Comparison of ENCODE assay signal across 16 mouse cellular contexts in the genomic region with DNA sequence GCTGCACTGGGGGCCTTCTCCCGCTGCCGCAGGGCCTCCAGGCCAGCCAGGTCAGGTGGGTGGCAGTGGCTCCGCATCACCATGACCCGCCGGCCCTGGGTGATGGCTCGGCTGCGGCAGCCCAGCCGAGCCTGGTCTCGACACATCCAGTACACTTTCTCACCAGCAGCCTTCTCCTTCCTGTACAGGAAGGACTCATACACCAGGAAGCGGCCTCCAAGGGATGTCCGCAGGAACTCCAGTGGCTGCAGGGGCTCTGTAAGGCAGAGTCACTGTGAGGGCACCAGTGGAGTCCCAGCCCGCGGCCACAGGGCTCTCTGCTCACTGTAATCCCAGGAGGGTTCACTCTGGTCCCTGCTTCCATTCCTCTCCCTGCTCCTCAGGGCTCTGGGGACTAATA. TPM values are rescaled to one million over a fixed set of nuclear protein-coding genes. Genes with fewer than 3 reads are reported as not detected.
DNase-seq lines count a peak whose midpoint lies in the region; ATAC-seq and TF ChIP-seq lines count a peak whose summit lies in the region.
"Had no signal": no experiment of that assay in that cellular context is flagged by ENCODE, and none has a peak within 500 bp of the region (broad histone marks: within the 10 kb centered on the region; RNA-seq: fewer than 3 reads in every experiment).

No protein-coding gene starts in this region.

- peak; percentile 32; the same call in 1 of the 2 replicates for ATAC-seq in heart, postnatal 0 days (ENCODE audit: insufficient read depth, low read depth)
- no peak for ATAC-seq in heart, embryonic 11.5 days (replicated peaks; ENCODE audit: insufficient number of reproducible peaks, low FRiP score, low TSS enrichment)
- no peak for ATAC-seq in neural tube, embryonic 12.5 days (ENCODE audit: low FRiP score, low read depth)
- ATAC-seq in kidney, embryonic 16.5 days (ENCODE audit: low FRiP score, low TSS enrichment) = peak; percentile 43; the same call in 1 of the 2 replicates
- no peak for ATAC-seq in hindbrain, embryonic 13.5 days (ENCODE audit: low FRiP score)
- ATAC-seq: activated CD4-positive, CD25-positive, alpha-beta regulatory T cell, adult 4 months; hindbrain, embryonic 16.5 days had no signal

- no peaks in the 10 kb centered on the region for H3K9me3 ChIP-seq in heart, postnatal 0 days (replicated peaks; ENCODE audit: control insufficient read depth, low read length)
- no peaks in the 10 kb centered on the region for H3K9me3 ChIP-seq in heart, embryonic 11.5 days (replicated peaks; ENCODE audit: control insufficient read depth, low read length)
- no peaks in the 10 kb centered on the region for H3K9me3 ChIP-seq in neural tube, embryonic 12.5 days
- H3K9me3 ChIP-seq in kidney, embryonic 16.5 days (ENCODE audit: low read length) = no peaks in the 10 kb centered on the region
- no peaks in the 10 kb centered on the region for H3K9me3 ChIP-seq in hindbrain, embryonic 13.5 days
- H3K9me3 ChIP-seq: embryonic facial prominence, embryonic 13.5 days had no signal

- no peak for TF ChIP-seq EP300 in heart, postnatal 0 days (IDR thresholded peaks at IDR 0.05; ENCODE audit: low read depth)

- no peak for DNase-seq in heart, postnatal 0 days (ENCODE audit: low spot score)
- no peak for DNase-seq in neural tube, embryonic 10.5 days (ENCODE audit: extremely low spot score, low spot score)
- DNase-seq in left cerebral cortex, adult 9 months (ENCODE audit: low spot score in 2 of 2) = no peak
- DNase-seq in frontal cortex, postnatal 10 days (ENCODE audit: low spot score in 2 of 2) = no peak
- DNase-seq: cerebellum, adult 11 months; right cerebral cortex, postnatal 25 days had no signal

- 82% methylated on average over 13 of the region's 13 CpGs for WGBS in heart, postnatal 0 days
- WGBS in heart, embryonic 11.5 days (ENCODE audit: insufficient replicate concordance) = 89% methylated on average over 13 of the region's 13 CpGs
- WGBS in neural tube, embryonic 12.5 days = 91% methylated on average over 13 of the region's 13 CpGs
- WGBS in kidney, embryonic 16.5 days = 81% methylated on average over 13 of the region's 13 CpGs
- WGBS in hindbrain, embryonic 13.5 days = 96% methylated on average over 13 of the region's 13 CpGs

- no peak overlapping the region for H3K9ac ChIP-seq in heart, postnatal 0 days (replicated peaks; ENCODE audit: low read depth, low read length)
- H3K9ac ChIP-seq in heart, embryonic 11.5 days (ENCODE audit: low read depth, low read length) = no peak overlapping the region
- no peak overlapping the region for H3K9ac ChIP-seq in neural tube, embryonic 12.5 days
- H3K9ac ChIP-seq in kidney, embryonic 16.5 days (replicated peaks; ENCODE audit: low read length) = 0 out of 2 replicates have a peak overlapping the region, but pooled peaks have one; percentile 23
- H3K9ac ChIP-seq in hindbrain, embryonic 13.5 days = no peak overlapping the region
- H3K9ac ChIP-seq: embryonic facial prominence, embryonic 13.5 days had no signal

- no peaks in the 10 kb centered on the region for H3K27me3 ChIP-seq in heart, postnatal 0 days (ENCODE audit: control insufficient read depth, insufficient read depth, low read length)
- no peaks in the 10 kb centered on the region for H3K27me3 ChIP-seq in heart, embryonic 11.5 days (ENCODE audit: control insufficient read depth, insufficient read depth, low read length)
- H3K27me3 ChIP-seq in neural tube, embryonic 12.5 days (replicated peaks) = no peaks in the 10 kb centered on the region
- H3K27me3 ChIP-seq in kidney, embryonic 16.5 days (ENCODE audit: insufficient read depth, low read length) = no peaks in the 10 kb centered on the region
- no peaks in the 10 kb centered on the region for H3K27me3 ChIP-seq in hindbrain, embryonic 13.5 days
- H3K27me3 ChIP-seq: embryonic facial prominence, embryonic 13.5 days had no signal

- H3K4me2 ChIP-seq in heart, postnatal 0 days (ENCODE audit: low read depth, low read length) = 0 out of 2 replicates have a peak overlapping the region, but pooled peaks have one; percentile 13
- no peak overlapping the region for H3K4me2 ChIP-seq in heart, embryonic 11.5 days
- H3K4me2 ChIP-seq in neural tube, embryonic 12.5 days (replicated peaks) = no peak overlapping the region
- 0 out of 2 replicates have a peak overlapping the region, but pooled peaks have one; percentile 13 for H3K4me2 ChIP-seq in kidney, embryonic 16.5 days (replicated peaks; ENCODE audit: low read depth, low read length)
- H3K4me2 ChIP-seq in hindbrain, embryonic 13.5 days = no peak overlapping the region
- H3K4me2 ChIP-seq: embryonic facial prominence, embryonic 13.5 days had no signal

- no peak for TF ChIP-seq CTCF in heart, postnatal 0 days (IDR thresholded peaks at IDR 0.05; ENCODE audit: low read depth)

- H3K4me3 ChIP-seq in heart, postnatal 0 days (ENCODE audit: low read depth, low read length) = no peak overlapping the region
- H3K4me3 ChIP-seq in heart, embryonic 11.5 days (ENCODE audit: low read depth, low read length) = no peak overlapping the region
- 0 out of 2 replicates have a peak overlapping the region, but pooled peaks have one; percentile 1 for H3K4me3 ChIP-seq in neural tube, embryonic 12.5 days
- H3K4me3 ChIP-seq in kidney, embryonic 16.5 days (ENCODE audit: low read length) = 0 out of 2 replicates have a peak overlapping the region, but pooled peaks have one; percentile 6
- H3K4me3 ChIP-seq in hindbrain, embryonic 13.5 days = no peak overlapping the region
- H3K4me3 ChIP-seq: embryonic facial prominence, embryonic 13.5 days; forebrain, embryonic 10.5 days; left cerebral cortex, adult 2 months had no signal

- H3K27ac ChIP-seq in heart, postnatal 0 days (ENCODE audit: low read depth) = peak overlapping the region; percentile 30
- H3K27ac ChIP-seq in heart, embryonic 11.5 days (ENCODE audit: low read depth, low read length) = no peak overlapping the region
- no peak overlapping the region for H3K27ac ChIP-seq in neural tube, embryonic 12.5 days
- H3K27ac ChIP-seq in kidney, embryonic 16.5 days (ENCODE audit: low read length) = peak overlapping the region; percentile 46
- H3K27ac ChIP-seq in hindbrain, embryonic 13.5 days = no peak overlapping the region
- H3K27ac ChIP-seq: embryonic facial prominence, embryonic 13.5 days; forebrain, embryonic 10.5 days; left cerebral cortex, adult 2 months had no signal

- no peaks in the 10 kb centered on the region for H3K4me1 ChIP-seq in heart, postnatal 0 days (ENCODE audit: control insufficient read depth, insufficient read depth)
- no peaks in the 10 kb centered on the region for H3K4me1 ChIP-seq in heart, embryonic 11.5 days (ENCODE audit: control insufficient read depth, insufficient read depth, low read length)
- H3K4me1 ChIP-seq in neural tube, embryonic 12.5 days = no peaks in the 10 kb centered on the region
- H3K4me1 ChIP-seq in kidney, embryonic 16.5 days (ENCODE audit: insufficient read depth, low read length) = no peaks in the 10 kb centered on the region
- H3K4me1 ChIP-seq in hindbrain, embryonic 13.5 days (replicated peaks) = no peaks in the 10 kb centered on the region
- H3K4me1 ChIP-seq: embryonic facial prominence, embryonic 13.5 days; forebrain, embryonic 10.5 days had no signal

- H3K36me3 ChIP-seq in heart, postnatal 0 days (replicated peaks; ENCODE audit: control insufficient read depth, insufficient read depth, low read length) = peaks cover 69% of the 10 kb centered on the region
- H3K36me3 ChIP-seq in heart, embryonic 11.5 days (ENCODE audit: control insufficient read depth, insufficient read depth, low read length) = peaks cover 59% of the 10 kb centered on the region
- H3K36me3 ChIP-seq in neural tube, embryonic 12.5 days = peaks cover 88% of the 10 kb centered on the region
- H3K36me3 ChIP-seq in kidney, embryonic 16.5 days (ENCODE audit: insufficient read depth, low read length) = peaks cover 81% of the 10 kb centered on the region
- peaks cover 97% of the 10 kb centered on the region for H3K36me3 ChIP-seq in hindbrain, embryonic 13.5 days

RNA-seq across cellular contexts. Expression of a gene that starts 10.1 kb away (rescaled TPM):
- total RNA-seq in heart, postnatal 0 days (2014; rRNA removed; ENCODE audit: low replicate concordance) = 0.97 TPM in 1 of 2 replicates, not detected in the other
- polyA plus RNA-seq in heart, postnatal 0 days (2015; fragmentation: Nextera tagmentation; extraction: Ambion mirVana) = not detected in 2 replicates
- 0.27 and 0.63 TPM in 2 replicates for polyA plus RNA-seq in heart, embryonic 11.5 days (2014; fragmentation: Nextera tagmentation; extraction: Ambion mirVana)
- polyA plus RNA-seq in neural tube, embryonic 12.5 days (2016; fragmentation: Nextera tagmentation; extraction: Ambion mirVana) = 5.8 and 6.1 TPM in 2 replicates
- 0.81 and 1.3 TPM in 2 replicates for polyA plus RNA-seq in kidney, embryonic 16.5 days (2015; fragmentation: Nextera tagmentation; extraction: Ambion mirVana)
- 0.55 and 0.83 TPM in 2 replicates for polyA plus RNA-seq in hindbrain, embryonic 13.5 days (2015; fragmentation: Nextera tagmentation; extraction: Ambion mirVana)
- total RNA-seq: common myeloid progenitor, adult 5-6 weeks had no signal

RNA-seq across cellular contexts. Expression of a gene that starts 15.0 kb away (rescaled TPM):
- total RNA-seq in heart, postnatal 0 days (2014; rRNA removed; ENCODE audit: low replicate concordance) = 21.7 and 28.7 TPM in 2 replicates
- polyA plus RNA-seq in heart, postnatal 0 days (2015; fragmentation: Nextera tagmentation; extraction: Ambion mirVana) = 13.6 and 15.8 TPM in 2 replicates
- 7.6 and 7.9 TPM in 2 replicates for polyA plus RNA-seq in heart, embryonic 11.5 days (2014; fragmentation: Nextera tagmentation; extraction: Ambion mirVana)
- 41.7 and 41.8 TPM in 2 replicates for polyA plus RNA-seq in neural tube, embryonic 12.5 days (2016; fragmentation: Nextera tagmentation; extraction: Ambion mirVana)
- 22.9 and 25.4 TPM in 2 replicates for polyA plus RNA-seq in kidney, embryonic 16.5 days (2015; fragmentation: Nextera tagmentation; extraction: Ambion mirVana)
- 54.3 and 58.2 TPM in 2 replicates for polyA plus RNA-seq in hindbrain, embryonic 13.5 days (2015; fragmentation: Nextera tagmentation; extraction: Ambion mirVana)

RNA-seq across cellular contexts. Expression of a gene that starts 15.7 kb away (rescaled TPM):
- total RNA-seq in heart, postnatal 0 days (2014; rRNA removed; ENCODE audit: low replicate concordance) = 54.5 and 72.2 TPM in 2 replicates
- 32.4 and 34.8 TPM in 2 replicates for polyA plus RNA-seq in heart, postnatal 0 days (2015; fragmentation: Nextera tagmentation; extraction: Ambion mirVana)
- 60.5 and 62.4 TPM in 2 replicates for polyA plus RNA-seq in heart, embryonic 11.5 days (2014; fragmentation: Nextera tagmentation; extraction: Ambion mirVana)
- polyA plus RNA-seq in neural tube, embryonic 12.5 days (2016; fragmentation: Nextera tagmentation; extraction: Ambion mirVana) = 234 and 241 TPM in 2 replicates
- 101 and 104 TPM in 2 replicates for polyA plus RNA-seq in kidney, embryonic 16.5 days (2015; fragmentation: Nextera tagmentation; extraction: Ambion mirVana)
- polyA plus RNA-seq in hindbrain, embryonic 13.5 days (2015; fragmentation: Nextera tagmentation; extraction: Ambion mirVana) = 224 and 228 TPM in 2 replicates

RNA-seq across cellular contexts. Expression of a gene that starts 29.6 kb away (rescaled TPM):
- 18.2 and 21.7 TPM in 2 replicates for total RNA-seq in heart, postnatal 0 days (2014; rRNA removed; ENCODE audit: low replicate concordance)
- polyA plus RNA-seq in heart, postnatal 0 days (2015; fragmentation: Nextera tagmentation; extraction: Ambion mirVana) = 8.6 and 9.0 TPM in 2 replicates
- 31.5 and 33.8 TPM in 2 replicates for polyA plus RNA-seq in heart, embryonic 11.5 days (2014; fragmentation: Nextera tagmentation; extraction: Ambion mirVana)
- polyA plus RNA-seq in neural tube, embryonic 12.5 days (2016; fragmentation: Nextera tagmentation; extraction: Ambion mirVana) = 32.7 and 34.1 TPM in 2 replicates
- polyA plus RNA-seq in kidney, embryonic 16.5 days (2015; fragmentation: Nextera tagmentation; extraction: Ambion mirVana) = 53.0 and 56.2 TPM in 2 replicates
- polyA plus RNA-seq in hindbrain, embryonic 13.5 days (2015; fragmentation: Nextera tagmentation; extraction: Ambion mirVana) = 18.0 and 18.8 TPM in 2 replicates

RNA-seq across cellular contexts. Expression of a gene that starts 30.2 kb away (rescaled TPM):
- 3.8 TPM in 1 of 2 replicates, not detected in the other for total RNA-seq in heart, postnatal 0 days (2014; rRNA removed; ENCODE audit: low replicate concordance)
- 4.5 and 4.9 TPM in 2 replicates for polyA plus RNA-seq in heart, postnatal 0 days (2015; fragmentation: Nextera tagmentation; extraction: Ambion mirVana)
- 8.2 and 9.5 TPM in 2 replicates for polyA plus RNA-seq in heart, embryonic 11.5 days (2014; fragmentation: Nextera tagmentation; extraction: Ambion mirVana)
- 47.0 and 47.5 TPM in 2 replicates for polyA plus RNA-seq in neural tube, embryonic 12.5 days (2016; fragmentation: Nextera tagmentation; extraction: Ambion mirVana)
- 31.7 and 35.0 TPM in 2 replicates for polyA plus RNA-seq in kidney, embryonic 16.5 days (2015; fragmentation: Nextera tagmentation; extraction: Ambion mirVana)
- 68.1 and 79.0 TPM in 2 replicates for polyA plus RNA-seq in hindbrain, embryonic 13.5 days (2015; fragmentation: Nextera tagmentation; extraction: Ambion mirVana)

Comparison
In these comparisons a context has a peak if more than half of its experiments do, and no peak if none do; other contexts are left out.
1. ATAC-seq: peak in heart, postnatal 0 days (single experiment) and kidney, embryonic 16.5 days (single experiment); none in heart, embryonic 11.5 days (single experiment), neural tube, embryonic 12.5 days (single experiment) and hindbrain, embryonic 13.5 days (single experiment).
2. H3K27ac ChIP-seq: peak in heart, postnatal 0 days (single experiment) and kidney, embryonic 16.5 days (single experiment); none in heart, embryonic 11.5 days (single experiment), neural tube, embryonic 12.5 days (single experiment) and hindbrain, embryonic 13.5 days (single experiment).
3. H3K4me2 ChIP-seq: peak in heart, postnatal 0 days (single experiment) and kidney, embryonic 16.5 days (single experiment); none in heart, embryonic 11.5 days (single experiment), neural tube, embryonic 12.5 days (single experiment) and hindbrain, embryonic 13.5 days (single experiment).
4. H3K4me3 ChIP-seq: peak in neural tube, embryonic 12.5 days (single experiment) and kidney, embryonic 16.5 days (single experiment); none in heart, postnatal 0 days (single experiment), heart, embryonic 11.5 days (single experiment) and hindbrain, embryonic 13.5 days (single experiment).